Mouse (Mus musculus) kidney, embryonic 16.5 days (tissue): Measurements from ENCODE around the gene Hook2. TPM values are rescaled to one million over a fixed set of nuclear protein-coding genes. Genes with fewer than 3 reads are reported as not detected.

ENCODE experiments used
- ATAC-seq: fragments of 200-750 bp; cut with Nextera tagmentation; 2 replicates; pipeline ENCODE4 v1.8.0; 2017; ENCODE audit warnings: moderate TSS enrichment; ENCODE audit not compliant: low FRiP score, low TSS enrichment
- H3K27ac ChIP-seq: fragments of 300-500 bp; sonication (generic); 2 replicates; pipeline ENCODE4 v1.5.1; 2014; ENCODE audit warnings: low read length
- H3K27me3 ChIP-seq: fragments of 300-500 bp; sonication (generic); 2 replicates; pipeline ENCODE4 v1.6.1; 2014; ENCODE audit warnings: low read length, control low read depth, mixed read lengths; ENCODE audit not compliant: insufficient read depth
- H3K36me3 ChIP-seq: fragments of 300-500 bp; sonication (generic); 2 replicates; pipeline ENCODE4 v1.6.1; 2014; ENCODE audit warnings: low read length, control low read depth, mixed read lengths; ENCODE audit not compliant: insufficient read depth
- H3K4me1 ChIP-seq: fragments of 300-500 bp; sonication (generic); 2 replicates; pipeline ENCODE4 v1.6.1; 2014; ENCODE audit warnings: low read length, control low read depth, mixed read lengths; ENCODE audit not compliant: insufficient read depth
- H3K4me2 ChIP-seq: fragments of 300-500 bp; sonication (generic); replicated peaks from 2 replicates; pipeline ENCODE4 v1.6.1; 2014; ENCODE audit warnings: low read depth, low read length
- H3K4me3 ChIP-seq: fragments of 300-500 bp; sonication (generic); 2 replicates; pipeline ENCODE4 v1.5.1; 2014; ENCODE audit warnings: mild to moderate bottlenecking, low read length
- H3K9ac ChIP-seq: fragments of 300-500 bp; sonication (generic); replicated peaks from 2 replicates; pipeline ENCODE4 v1.6.1; 2014; ENCODE audit warnings: low read length
- H3K9me3 ChIP-seq: fragments of 300-500 bp; sonication (generic); 2 replicates; pipeline ENCODE4 v1.6.1; 2016; ENCODE audit warnings: low read length, control low read depth
- WGBS: fragments of 180-500 bp; shearing (Covaris S2); extraction: QIAGEN DNeasy Blood & Tissue Kit; methylation state at CpG from one replicate; pipeline ENCODE4 v1.1.7; 2014; 5-methylcytosine and 5-hydroxymethylcytosine counted together
- polyA plus RNA-seq: library from polyadenylated mRNA; unstranded; fragments of >200 nt; fragmentation: Nextera tagmentation; extraction: Ambion mirVana; gene quantifications from 2 replicates; pipeline ENCODE4 v1.2.1, GENCODE M21; 2015

The Hook2 gene
- polyA plus RNA-seq, 1 experiment from 2014 or later = 34.8 TPM

GRCm38 (mm10) chr8:84986379-84986945, 3.9 kb upstream of the Hook2 start:
- Histone ChIP-seq H3K4me3 (peak overlapping the region; percentile 55), H3K36me3 (no peaks in the 10 kb centered on the region), H3K4me1 (peaks cover 57% of the 10 kb centered on the region), H3K9me3 (no peaks in the 10 kb centered on the region), H3K9ac (peak overlapping the region; percentile 75), H3K27me3 (no peaks in the 10 kb centered on the region), H3K4me2 (peak overlapping the region; percentile 100), H3K27ac (peak overlapping the region; percentile 87; the same call in 1 of the 2 replicates)
- 41% methylated on average over 8 of the region's 8 CpGs for WGBS
- ATAC-seq = no peak

- Histone ChIP-seq H3K4me3 (no peak overlapping the region), H3K4me1 (peaks cover 48% of the 10 kb centered on the region), H3K27me3 (no peaks in the 10 kb centered on the region), H3K27ac (no peak overlapping the region), H3K36me3 (no peaks in the 10 kb centered on the region), H3K9me3 (no peaks in the 10 kb centered on the region), H3K9ac (no peak overlapping the region), H3K4me2 (no peak overlapping the region)
- ATAC-seq = no peak
- 81% methylated on average over 5 of the region's 5 CpGs for WGBS
Observed at GRCm38 (mm10) chr8:84987388-84987787, 3.0 kb upstream of the Hook2 start.

- no peak overlapping the region for H3K9ac ChIP-seq
- no peaks in the 10 kb centered on the region for H3K36me3 ChIP-seq
- 63% methylated on average over 2 of the region's 2 CpGs for WGBS
- no peak for ATAC-seq
- H3K9me3 ChIP-seq = no peaks in the 10 kb centered on the region
- no peak overlapping the region for H3K4me2 ChIP-seq
- no peaks in the 10 kb centered on the region for H3K27me3 ChIP-seq
- no peak overlapping the region for H3K27ac ChIP-seq
- no peak overlapping the region for H3K4me3 ChIP-seq
- peaks cover 43% of the 10 kb centered on the region for H3K4me1 ChIP-seq
Observed at GRCm38 (mm10) chr8:84987903-84988302, 2.5 kb upstream of the Hook2 start.

- 5% methylated on average over 15 of the region's 15 CpGs for WGBS
- peak overlapping the region; percentile 78 for H3K27ac ChIP-seq
- peak overlapping the region; percentile 50 for H3K9ac ChIP-seq
- H3K36me3 ChIP-seq = no peaks in the 10 kb centered on the region
- no peaks in the 10 kb centered on the region for H3K9me3 ChIP-seq
- H3K4me2 ChIP-seq = peak overlapping the region; percentile 96
- H3K4me3 ChIP-seq = peak overlapping the region; percentile 65
- peak; percentile 9 for ATAC-seq
- no peaks in the 10 kb centered on the region for H3K27me3 ChIP-seq
- H3K4me1 ChIP-seq = peaks cover 36% of the 10 kb centered on the region
Observed at GRCm38 (mm10) chr8:84989311-84989731, 1.1 kb upstream of the Hook2 start.

GRCm38 (mm10) chr8:84989810-84990209, 593 bp upstream of the Hook2 start:
- peak; percentile 64 for ATAC-seq
- Histone ChIP-seq H3K36me3 (no peaks in the 10 kb centered on the region), H3K4me1 (peaks cover 31% of the 10 kb centered on the region), H3K27ac (peak overlapping the region; percentile 93), H3K9ac (peak overlapping the region; percentile 87), H3K4me3 (peak overlapping the region; percentile 65), H3K4me2 (peak overlapping the region; percentile 96), H3K27me3 (no peaks in the 10 kb centered on the region), H3K9me3 (no peaks in the 10 kb centered on the region)
- WGBS = 0% methylated on average over 15 of the region's 15 CpGs

GRCm38 (mm10) chr8:84990836-84991235, 433 bp downstream of the Hook2 start:
- no peaks in the 10 kb centered on the region for H3K9me3 ChIP-seq
- no peaks in the 10 kb centered on the region for H3K27me3 ChIP-seq
- peak overlapping the region; percentile 93 for H3K27ac ChIP-seq
- H3K4me1 ChIP-seq = peaks cover 23% of the 10 kb centered on the region
- H3K36me3 ChIP-seq = no peaks in the 10 kb centered on the region
- peak overlapping the region; percentile 65 for H3K4me3 ChIP-seq
- 2% methylated on average over 15 of the region's 15 CpGs for WGBS
- peak overlapping the region; percentile 87 for H3K9ac ChIP-seq
- H3K4me2 ChIP-seq = peak overlapping the region; percentile 96
- ATAC-seq = peak; percentile 66

GRCm38 (mm10) chr8:84994375-84994774, 4.0 kb downstream of the Hook2 start:
- H3K27ac ChIP-seq = no peak overlapping the region
- WGBS = 93% methylated on average over 9 of the region's 9 CpGs
- H3K9me3 ChIP-seq = no peaks in the 10 kb centered on the region
- no peak overlapping the region for H3K4me2 ChIP-seq
- ATAC-seq = no peak
- H3K4me3 ChIP-seq = no peak overlapping the region
- peaks cover 16% of the 10 kb centered on the region for H3K4me1 ChIP-seq
- no peak overlapping the region for H3K9ac ChIP-seq
- H3K36me3 ChIP-seq = no peaks in the 10 kb centered on the region
- no peaks in the 10 kb centered on the region for H3K27me3 ChIP-seq

GRCm38 (mm10) chr8:84995680-84996079, 5.3 kb downstream of the Hook2 start:
- no peak overlapping the region for H3K27ac ChIP-seq
- no peak overlapping the region for H3K4me2 ChIP-seq
- no peak overlapping the region for H3K9ac ChIP-seq
- peaks cover 12% of the 10 kb centered on the region for H3K4me1 ChIP-seq
- H3K9me3 ChIP-seq = no peaks in the 10 kb centered on the region
- ATAC-seq = no peak
- H3K36me3 ChIP-seq = no peaks in the 10 kb centered on the region
- WGBS = 19% methylated on average over 25 of the region's 25 CpGs
- no peak overlapping the region for H3K4me3 ChIP-seq
- no peaks in the 10 kb centered on the region for H3K27me3 ChIP-seq

- no peak for ATAC-seq
- no peak overlapping the region for H3K9ac ChIP-seq
- WGBS = 83% methylated on average over 5 of the region's 5 CpGs
- H3K27me3 ChIP-seq = no peaks in the 10 kb centered on the region
- no peak overlapping the region for H3K27ac ChIP-seq
- no peaks in the 10 kb centered on the region for H3K9me3 ChIP-seq
- no peak overlapping the region for H3K4me2 ChIP-seq
- H3K4me1 ChIP-seq = peaks cover 6% of the 10 kb centered on the region
- no peak overlapping the region for H3K4me3 ChIP-seq
- H3K36me3 ChIP-seq = 0 out of 2 replicates have a peak, but pooled peaks cover 4% of the 10 kb centered on the region
Observed at GRCm38 (mm10) chr8:84996978-84997377, 6.6 kb downstream of the Hook2 start.

- Histone ChIP-seq H3K9me3 (no peaks in the 10 kb centered on the region), H3K4me1 (peaks cover 6% of the 10 kb centered on the region), H3K4me3 (no peak overlapping the region), H3K36me3 (0 out of 2 replicates have a peak, but pooled peaks cover 4% of the 10 kb centered on the region), H3K27me3 (no peaks in the 10 kb centered on the region), H3K27ac (no peak overlapping the region), H3K4me2 (0 out of 2 replicates have a peak overlapping the region, but pooled peaks have one; percentile 10), H3K9ac (0 out of 2 replicates have a peak overlapping the region, but pooled peaks have one; percentile 13)
- WGBS = 8% methylated on average over 19 of the region's 19 CpGs
- ATAC-seq = peak; percentile 76
Observed at GRCm38 (mm10) chr8:84997649-84998295, 7.4 kb downstream of the Hook2 start.
